Mouse (Mus musculus) stomach, postnatal 0 days (tissue): Measurements from ENCODE around the gene Unc5b.

Experiments
- CTCF ChIP-seq: IDR thresholded peaks from 2 replicates; pipeline ENCODE4 v1.5.1; 2016; ENCODE audit warnings: antibody characterized with exemption, low read depth, mild to moderate bottlenecking, moderate library complexity
- EP300 ChIP-seq: optimal IDR thresholded peaks from 2 replicates; pipeline ENCODE3; 2016; ENCODE audit warnings: antibody characterized with exemption

DNA sequence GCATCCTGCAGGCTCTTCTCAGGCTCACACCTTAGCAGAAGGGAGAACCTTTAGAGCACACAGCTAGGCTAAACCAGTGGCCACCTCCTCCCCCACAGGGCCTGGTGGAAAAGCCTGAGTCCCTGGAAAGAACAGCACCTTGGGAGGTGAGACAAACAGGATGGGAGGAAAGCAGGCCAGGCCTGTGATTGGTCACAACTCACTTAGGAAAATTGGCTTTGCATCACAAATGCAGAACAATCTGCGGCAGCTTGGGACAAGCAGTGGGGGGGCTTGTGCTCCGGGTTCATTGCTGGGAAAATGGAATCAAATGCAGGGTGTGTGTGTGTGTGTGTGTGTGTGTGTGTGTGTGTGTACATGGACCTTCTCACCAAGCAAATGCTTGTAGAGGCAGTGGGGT lies 47.8 kb downstream of the Unc5b start:
- TF ChIP-seq CTCF (no peak), EP300 (no peak)
